In genomic region chr15:12322676-12323402, GRCm38 (mm10) we compare ENCODE assay signal across 8 mouse cellular contexts. TPM values are rescaled to one million over a fixed set of nuclear protein-coding genes. Genes with fewer than 3 reads are reported as not detected.
DNase-seq lines count a peak whose midpoint lies in the region; ATAC-seq and TF ChIP-seq lines count a peak whose summit lies in the region.

No protein-coding gene starts in this region.

- H3K4me1 ChIP-seq in heart, embryonic 14.5 days (ENCODE audit: control insufficient read depth in 2 of 2, insufficient read depth in 2 of 2, low read length in 2 of 2) = peaks cover 7 to 27% of the 10 kb centered on the region in 2 experiments
- no peaks in the 10 kb centered on the region for H3K4me1 ChIP-seq in ES-E14 (ENCODE audit: control insufficient read depth in 2 of 2, insufficient read depth in 2 of 2, low read length in 2 of 2, poor library complexity in 1 of 2)
- H3K4me1 ChIP-seq in heart, postnatal 0 days (ENCODE audit: control insufficient read depth, insufficient read depth) = peaks cover 22% of the 10 kb centered on the region; the same call in 1 of the 2 replicates
- peaks cover 12% of the 10 kb centered on the region for H3K4me1 ChIP-seq in midbrain, embryonic 11.5 days (ENCODE audit: control insufficient read depth, insufficient read depth, low read length)

- DNase-seq in heart, postnatal 4 days = no peak
- no peak for DNase-seq in ES-E14 (ENCODE audit: low read depth, low spot score)
- DNase-seq in heart, postnatal 0 days (ENCODE audit: low spot score) = no peak
- DNase-seq in midbrain, embryonic 11.5 days (ENCODE audit: low spot score, missing footprints) = peak; percentile 86
- no peak for DNase-seq in Muller cell, postnatal 12 days (ENCODE audit: inconsistent ontology term)
- no peak for DNase-seq in spleen, postnatal 36 days (ENCODE audit: low spot score in 2 of 2)

- peak overlapping the region; percentile 79 to 96 for H3K4me3 ChIP-seq in heart, embryonic 14.5 days (ENCODE audit: control insufficient read depth in 1 of 2, insufficient read depth in 1 of 2, low read depth in 1 of 2, low read length in 2 of 2)
- H3K4me3 ChIP-seq in ES-E14 (ENCODE audit: insufficient read depth in 1 of 2, low read depth in 1 of 2, low read length in 2 of 2, poor library complexity in 1 of 2, severe bottlenecking in 1 of 2) = peak overlapping the region; percentile 78 to 87
- peak overlapping the region; percentile 90 for H3K4me3 ChIP-seq in heart, postnatal 0 days (ENCODE audit: low read depth, low read length)
- peak overlapping the region; percentile 100 for H3K4me3 ChIP-seq in midbrain, embryonic 11.5 days (ENCODE audit: low read depth, low read length)

- peak overlapping the region; percentile 96 for H3K9ac ChIP-seq in heart, embryonic 14.5 days (ENCODE audit: low read length)
- peak overlapping the region; percentile 94 for H3K9ac ChIP-seq in ES-E14 (ENCODE audit: insufficient read depth, low read depth, low read length, poor library complexity, severe bottlenecking)
- H3K9ac ChIP-seq in heart, postnatal 0 days (replicated peaks; ENCODE audit: low read depth, low read length) = peak overlapping the region; percentile 97
- H3K9ac ChIP-seq in midbrain, embryonic 11.5 days (ENCODE audit: low read length) = peak overlapping the region; percentile 97

- TF ChIP-seq CTCF in heart, postnatal 0 days (IDR thresholded peaks at IDR 0.05; ENCODE audit: low read depth) = no peak

- peak overlapping the region; percentile 82 for H3K4me2 ChIP-seq in heart, embryonic 14.5 days (ENCODE audit: low read length)
- H3K4me2 ChIP-seq in heart, postnatal 0 days (ENCODE audit: low read depth, low read length) = peak overlapping the region; percentile 76
- H3K4me2 ChIP-seq in midbrain, embryonic 11.5 days = peak overlapping the region; percentile 65

- in situ Hi-C loops in ES-E14 (cut with MboI; ENCODE audit: low sequenced_read_pairs in 2 of 2, unreplicated experiment in 2 of 2) = no loop called here

- peaks cover 10% of the 10 kb centered on the region for H3K36me3 ChIP-seq in heart, embryonic 14.5 days (ENCODE audit: control insufficient read depth, insufficient read depth, low read length)
- peaks cover 2% of the 10 kb centered on the region; the same call in 1 of the 2 replicates for H3K36me3 ChIP-seq in ES-E14 (ENCODE audit: control insufficient read depth, insufficient read depth, low read length, poor library complexity, severe bottlenecking)
- H3K36me3 ChIP-seq in heart, postnatal 0 days (replicated peaks; ENCODE audit: control insufficient read depth, insufficient read depth, low read length) = peaks cover 4% of the 10 kb centered on the region; the same call in 1 of the 2 replicates
- no peaks in the 10 kb centered on the region for H3K36me3 ChIP-seq in midbrain, embryonic 11.5 days (ENCODE audit: control insufficient read depth, insufficient read depth, low read length)

- H3K9me3 ChIP-seq in heart, embryonic 14.5 days (ENCODE audit: control insufficient read depth, low read length) = no peaks in the 10 kb centered on the region
- no peaks in the 10 kb centered on the region for H3K9me3 ChIP-seq in ES-E14 (ENCODE audit: control insufficient read depth, insufficient read depth, low read depth, low read length)
- H3K9me3 ChIP-seq in heart, postnatal 0 days (replicated peaks; ENCODE audit: control insufficient read depth, low read length) = no peaks in the 10 kb centered on the region
- H3K9me3 ChIP-seq in midbrain, embryonic 11.5 days (ENCODE audit: control insufficient read depth, low read length) = no peaks in the 10 kb centered on the region

- no peak for TF ChIP-seq EP300 in heart, postnatal 0 days (IDR thresholded peaks at IDR 0.05; ENCODE audit: low read depth)

- no peak for ATAC-seq in heart, embryonic 14.5 days (ENCODE audit: insufficient number of reproducible peaks, insufficient read depth, low FRiP score, low read depth)
- no peak for ATAC-seq in heart, postnatal 0 days (ENCODE audit: insufficient read depth, low read depth)
- ATAC-seq in midbrain, embryonic 11.5 days (ENCODE audit: low FRiP score) = no peak
- ATAC-seq in erythroid progenitor cell, adult 5-6 weeks (replicated peaks; ENCODE audit: low FRiP score, poor library complexity, severe bottlenecking) = no peak

- H3K27ac ChIP-seq in heart, embryonic 14.5 days (replicated peaks in 1 of 2; ENCODE audit: control insufficient read depth in 1 of 2, insufficient read depth in 1 of 2, low read depth in 2 of 2, low read length in 2 of 2) = peak overlapping the region in 1 of 2 experiments; percentile 94; a peak in 1 of 4 replicates
- H3K27ac ChIP-seq in ES-E14 (ENCODE audit: insufficient read depth, low read depth, low read length, poor library complexity, severe bottlenecking) = no peak overlapping the region
- H3K27ac ChIP-seq in heart, postnatal 0 days (ENCODE audit: low read depth) = peak overlapping the region; percentile 94
- H3K27ac ChIP-seq in midbrain, embryonic 11.5 days (ENCODE audit: low read depth, low read length) = no peak overlapping the region

- 13% methylated on average over 9 of the region's 9 CpGs for WGBS in heart, embryonic 14.5 days
- WGBS in heart, postnatal 0 days = 6% methylated on average over 9 of the region's 9 CpGs
- 21% methylated on average over 9 of the region's 9 CpGs for WGBS in midbrain, embryonic 11.5 days

- no peaks in the 10 kb centered on the region for H3K27me3 ChIP-seq in heart, embryonic 14.5 days (ENCODE audit: control insufficient read depth, insufficient read depth, low read length)
- H3K27me3 ChIP-seq in heart, postnatal 0 days (ENCODE audit: control insufficient read depth, insufficient read depth, low read length) = no peaks in the 10 kb centered on the region
- peaks cover 3% of the 10 kb centered on the region; the same call in 1 of the 2 replicates for H3K27me3 ChIP-seq in midbrain, embryonic 11.5 days (ENCODE audit: control insufficient read depth, insufficient read depth, low read length)

TF ChIP-seq in ES-E14, 5 proteins besides CTCF, POLR2A, EP300 and RAD21:
- TF ChIP-seq ZNF384 (IDR thresholded peaks at IDR 0.05; ENCODE audit: low read depth, low read length) (no peak), MAFK (IDR thresholded peaks at IDR 0.05; ENCODE audit: insufficient read depth, low read depth, low read length) (no peak)
TF ChIP-seq in ES-E14: peak in this region for 0.

RNA-seq across cellular contexts. Expression of gene 1810049J17Rik, which starts 1.1 kb away (rescaled TPM):
- polyA plus RNA-seq in heart, embryonic 14.5 days (2014; fragmentation: Nextera tagmentation; extraction: Ambion mirVana) = 0.54 TPM in 1 of 2 replicates, not detected in the other
- under 1 TPM in 1 of 2 experiments, not detected in 1; 0.91 TPM for total RNA-seq in heart, postnatal 4 days (2021)
- 9.6 and 18.8 TPM in 2 replicates for total RNA-seq in ES-E14 (2012; rRNA removed)
- total RNA-seq in heart, postnatal 0 days (2014; rRNA removed; ENCODE audit: low replicate concordance) = not detected in 2 replicates
- 0.44 and 1.1 TPM in 2 replicates for polyA plus RNA-seq in heart, postnatal 0 days (2015; fragmentation: Nextera tagmentation; extraction: Ambion mirVana)
- 0.94 and 2.5 TPM in 2 replicates for polyA plus RNA-seq in midbrain, embryonic 11.5 days (2014; fragmentation: Nextera tagmentation; extraction: Ambion mirVana)
- total RNA-seq in erythroid progenitor cell, adult 5-6 weeks (2015; ENCODE audit: low replicate concordance) = not detected in 2 replicates
- total RNA-seq in erythroid progenitor cell, adult 5-6 weeks (2017; ENCODE audit: low replicate concordance) = not detected in 2 replicates

RNA-seq across cellular contexts. Expression of gene Golph3, which starts 1.6 kb away (rescaled TPM):
- polyA plus RNA-seq in heart, embryonic 14.5 days (2014; fragmentation: Nextera tagmentation; extraction: Ambion mirVana) = 85.4 and 87.7 TPM in 2 replicates
- 10 to 100 TPM; 88.7 to 89.1 TPM for total RNA-seq in heart, postnatal 4 days (2021)
- 72.9 and 83.7 TPM in 2 replicates for total RNA-seq in ES-E14 (2012; rRNA removed)
- 135 and 215 TPM in 2 replicates for total RNA-seq in heart, postnatal 0 days (2014; rRNA removed; ENCODE audit: low replicate concordance)
- 51.1 and 55.3 TPM in 2 replicates for polyA plus RNA-seq in heart, postnatal 0 days (2015; fragmentation: Nextera tagmentation; extraction: Ambion mirVana)
- polyA plus RNA-seq in midbrain, embryonic 11.5 days (2014; fragmentation: Nextera tagmentation; extraction: Ambion mirVana) = 114 and 118 TPM in 2 replicates
- total RNA-seq in erythroid progenitor cell, adult 5-6 weeks (2015; ENCODE audit: low replicate concordance) = 89.7 and 95.2 TPM in 2 replicates
- 68.7 and 76.9 TPM in 2 replicates for total RNA-seq in erythroid progenitor cell, adult 5-6 weeks (2017; ENCODE audit: low replicate concordance)
